Mouse (Mus musculus) G1E-ER4 (cell line): ENCODE results near the gene Eps8l3. TPM values are rescaled to one million over a fixed set of nuclear protein-coding genes. Genes with fewer than 3 reads are reported as not detected.

ENCODE experiments used
- GATA1 ChIP-seq: IDR thresholded peaks from one replicate; pipeline ENCODE4 v1.8.0; 2012; ENCODE audit warnings: low read length, inconsistent platforms
- polyA plus RNA-seq: library from polyadenylated mRNA; stranded (reverse); fragments of >175 nt; gene quantifications from 2 replicates; pipeline ENCODE4 v1.2.3, GENCODE M21; 2012

Gene Eps8l3
- polyA plus RNA-seq, 1 experiment: not detected

GRCm38 (mm10) chr3:107869097-107869496 is 7.9 kb upstream of the Eps8l3 start:
- no peak for TF ChIP-seq GATA1

GRCm38 (mm10) chr3:107869925-107870324 is 7.1 kb upstream of the Eps8l3 start:
- no peak for TF ChIP-seq GATA1

GRCm38 (mm10) chr3:107873335-107874251 is 3.4 kb upstream of the Eps8l3 start:
- no peak for TF ChIP-seq GATA1

GRCm38 (mm10) chr3:107875231-107875630 is 1.8 kb upstream of the Eps8l3 start:
- no peak for TF ChIP-seq GATA1

- no peak for TF ChIP-seq GATA1
These were observed 1.0 kb downstream of the Eps8l3 start for GRCm38 (mm10) chr3:107877747-107878736.

- TF ChIP-seq GATA1: no peak
These were observed 10.9 kb downstream of the Eps8l3 start for GRCm38 (mm10) chr3:107887674-107888495.

- no peak for TF ChIP-seq GATA1
These were observed 18.2 kb downstream of the Eps8l3 start for GRCm38 (mm10) chr3:107895194-107895719.

GRCm38 (mm10) chr3:107895720-107896569 is 18.9 kb downstream of the Eps8l3 start, which contains the start of gene Gstm5:
Gene Gstm5 (plus strand): TSS chr3:107895821.
- no peak for TF ChIP-seq GATA1

GRCm38 (mm10) chr3:107898691-107899090 is 21.7 kb downstream of the Eps8l3 start:
- no peak for TF ChIP-seq GATA1

GRCm38 (mm10) chr3:107900955-107901673 is 24.1 kb downstream of the Eps8l3 start:
- TF ChIP-seq GATA1: no peak

GRCm38 (mm10) chr3:107905942-107906341 is 28.9 kb downstream of the Eps8l3 start:
- TF ChIP-seq GATA1: no peak

GRCm38 (mm10) chr3:107916674-107917073 is 39.6 kb downstream of the Eps8l3 start:
- no peak for TF ChIP-seq GATA1

GRCm38 (mm10) chr3:107917097-107917496 is 40.1 kb downstream of the Eps8l3 start:
- TF ChIP-seq GATA1: no peak

- TF ChIP-seq GATA1: no peak
These were observed 40.9 kb downstream of the Eps8l3 start for GRCm38 (mm10) chr3:107917783-107918408.
